Mouse (Mus musculus) testis, adult 2 months (tissue): Measurements from ENCODE around the gene Lipt2.

Source experiments
- CTCF ChIP-seq: fragments of 200-500 bp; IDR thresholded peaks from 2 replicates; pipeline ENCODE4 v1.5.1; 2012; ENCODE audit warnings: low read depth, mild to moderate bottlenecking, inconsistent platforms, low read length, moderate library complexity; ENCODE audit not compliant: control insufficient read depth, insufficient read depth, insufficient replicate concordance
- POLR2A ChIP-seq: fragments of 200-500 bp; IDR thresholded peaks from 2 replicates; pipeline ENCODE4 v1.6.1; 2012; ENCODE audit warnings: low read depth, mild to moderate bottlenecking, inconsistent platforms, low read length, moderate library complexity; ENCODE audit not compliant: control insufficient read depth

GRCm38 (mm10) chr7:100128262-100129041 lies 30.6 kb upstream of the Lipt2 start:
- TF ChIP-seq CTCF (no peak), POLR2A (no peak)
